Mouse (Mus musculus): ENCODE data around the gene Olfr1111. TPM values are rescaled to one million over a fixed set of nuclear protein-coding genes. Genes with fewer than 3 reads are reported as not detected.
"Not testable (repeated sequence)": the region's sequence is repeated elsewhere in the genome, so short reads cannot be mapped to it uniquely, and the experiment has no call there.

Olfr1111 gene
- total RNA-seq (2021) = not detected
- long read RNA-seq, experiment 1 = 0 reads
- long read RNA-seq, experiment 2 = 0 reads

GRCm38 (mm10) chr2:87152524-87152923, at the start of gene Olfr1111:
Gene Olfr1111, minus strand, starts transcription at chr2:87152624.
- no peak for DNase-seq (ENCODE audit: low spot score in 2 of 2)
- intact Hi-C loops (cut with DNase I) = no loop called here

- DNase-seq (ENCODE audit: low spot score in 2 of 2) = no peak
- intact Hi-C loops (cut with DNase I) = no loop called here
Observed at GRCm38 (mm10) chr2:87187498-87187897, 35.1 kb upstream of the Olfr1111 start, which contains the start of gene Olfr1112. Gene Olfr1112, plus strand, starts transcription at chr2:87187798.

GRCm38 (mm10) chr2:87167731-87168130, 15.3 kb upstream of the Olfr1111 start:
- DNase-seq (ENCODE audit: low spot score in 2 of 2); intact Hi-C loops (cut with DNase I): not testable (repeated sequence)

- no peak for DNase-seq (ENCODE audit: low spot score in 2 of 2)
- intact Hi-C loops (cut with DNase I) = no loop called here
Observed at GRCm38 (mm10) chr2:87140200-87140599, 12.2 kb downstream of the Olfr1111 start, which contains the start of gene Olfr1110. Gene Olfr1110, minus strand, starts transcription at chr2:87140300.

GRCm38 (mm10) chr2:87114467-87114866, 38.0 kb downstream of the Olfr1111 start, which contains the start of gene Olfr259:
Gene Olfr259, minus strand, starts transcription at chr2:87114567.
- intact Hi-C loops (cut with DNase I) = no loop called here
- DNase-seq (ENCODE audit: low spot score in 2 of 2) = no peak

Other genes with a start within 250 kb of the Olfr1111 start
- gene Olfr1098, start 228.1 kb downstream of the Olfr1111 start, total RNA-seq (2021) = not detected
- gene Olfr1099, start 191.9 kb downstream of the Olfr1111 start, total RNA-seq (2021) = not detected
- gene Olfr1100, start 172.7 kb downstream of the Olfr1111 start, total RNA-seq (2021) = not detected
- gene Olfr1101, start 161.4 kb downstream of the Olfr1111 start, total RNA-seq (2021) = not detected
- not detected for gene Olfr1102, start 154.2 kb downstream of the Olfr1111 start, total RNA-seq (2021)
- gene Olfr1104, start 125.5 kb downstream of the Olfr1111 start, total RNA-seq (2021) = not detected
- gene Olfr1105, start 116.1 kb downstream of the Olfr1111 start, total RNA-seq (2021) = not detected
- gene Olfr1106, start 100.4 kb downstream of the Olfr1111 start, total RNA-seq (2021) = not detected
- not detected for gene Olfr1107, start 76.8 kb downstream of the Olfr1111 start, total RNA-seq (2021)
- gene Olfr1109, start 56.6 kb downstream of the Olfr1111 start, total RNA-seq (2021) = not detected
- not detected for gene Olfr259, start 38.1 kb downstream of the Olfr1111 start, total RNA-seq (2021)
- not detected for gene Olfr1110, start 12.3 kb downstream of the Olfr1111 start, total RNA-seq (2021)
- not detected for gene Olfr1112, start 35.2 kb upstream of the Olfr1111 start, total RNA-seq (2021)
- gene Olfr1113, start 56.3 kb upstream of the Olfr1111 start, total RNA-seq (2021) = not detected
- not detected for gene Olfr1115, start 95.4 kb upstream of the Olfr1111 start, total RNA-seq (2021)
- not detected for gene Olfr1116, start 114.9 kb upstream of the Olfr1111 start, total RNA-seq (2021)
- not detected for gene Olfr1118, start 155.0 kb upstream of the Olfr1111 start, total RNA-seq (2021)
- gene Olfr1120, start 202.2 kb upstream of the Olfr1111 start, total RNA-seq (2021) = not detected
- gene Olfr1121, start 217.3 kb upstream of the Olfr1111 start, total RNA-seq (2021) = not detected
- under 1 TPM in 1 of 2 experiments, not detected in 1; 0.07 TPM for gene Olfr1122, start 233.2 kb upstream of the Olfr1111 start, total RNA-seq (2021)

All from left cerebral cortex, postnatal 14 days (tissue).